Mouse (Mus musculus): ENCODE measurements around the gene Flnb. TPM values are rescaled to one million over a fixed set of nuclear protein-coding genes. Genes with fewer than 3 reads are reported as not detected.

Gene Flnb
- polyA plus RNA-seq, 1 experiment = 47.4 TPM

- DNase-seq (ENCODE audit: low spot score) = no peak
These were observed 174.4 kb downstream of the Flnb start for GRCm38 (mm10) chr14:7992158-7992557.

GRCm38 (mm10) chr14:7994271-7994767 lies 176.6 kb downstream of the Flnb start, which contains the start of gene Dnase1l3:
TSS of gene Dnase1l3 (minus strand) at chr14:7994573.
- no peak for DNase-seq (ENCODE audit: low spot score)

- peak; percentile 85 for DNase-seq (ENCODE audit: low spot score)
These were observed 179.5 kb downstream of the Flnb start for GRCm38 (mm10) chr14:7997255-7997696.

GRCm38 (mm10) chr14:7999030-7999429 lies 181.3 kb downstream of the Flnb start:
- no peak for DNase-seq (ENCODE audit: low spot score)

GRCm38 (mm10) chr14:7999435-7999834 lies 181.7 kb downstream of the Flnb start:
- DNase-seq (ENCODE audit: low spot score) = no peak

GRCm38 (mm10) chr14:8000247-8000646 lies 182.5 kb downstream of the Flnb start:
- no peak for DNase-seq (ENCODE audit: low spot score)

Other genes with a start within 250 kb of the Flnb start
- 0.74 and 1.1 TPM in 2 replicates for gene Gm3558, start 249.4 kb upstream of the Flnb start, polyA plus RNA-seq (2012; rRNA removed)
- gene Gm10338, start 222.4 kb upstream of the Flnb start, polyA plus RNA-seq (2012; rRNA removed) = not detected in 2 replicates
- gene Gm10128, start 174.0 kb upstream of the Flnb start, polyA plus RNA-seq (2012; rRNA removed) = 0.18 TPM in 1 of 2 replicates, not detected in the other
- not detected in 2 replicates for gene Gm26661, start 26.4 kb upstream of the Flnb start, polyA plus RNA-seq (2012; rRNA removed)
- gene Gm45521, start 139.3 kb downstream of the Flnb start, polyA plus RNA-seq (2012; rRNA removed) = not detected in 2 replicates
- gene Dnase1l3, start 176.6 kb downstream of the Flnb start, polyA plus RNA-seq (2012; rRNA removed) = 0.52 and 0.68 TPM in 2 replicates
- 30.7 and 33.5 TPM in 2 replicates for gene Abhd6, start 184.9 kb downstream of the Flnb start, polyA plus RNA-seq (2012; rRNA removed)

All from urinary bladder, adult 2 months (tissue).